Mouse (Mus musculus) CD8-positive naive resting alpha-beta T cell, adult 57 days (primary cell): ENCODE results near the gene Gm3072. TPM values are rescaled to one million over a fixed set of nuclear protein-coding genes. Genes with fewer than 3 reads are reported as not detected.

Source experiments
- total RNA-seq: library from RNA; stranded (reverse); gene quantifications from one replicate; pipeline ENCODE4 v1.2.4, GENCODE M21; 2023

Gene Gm3072
- not detected for total RNA-seq

GRCm38 (mm10) chr14:41624512-41624911, at the start of gene Gm3072:
Gm3072 (minus strand) TSS chr14:41624612.

DNA sequence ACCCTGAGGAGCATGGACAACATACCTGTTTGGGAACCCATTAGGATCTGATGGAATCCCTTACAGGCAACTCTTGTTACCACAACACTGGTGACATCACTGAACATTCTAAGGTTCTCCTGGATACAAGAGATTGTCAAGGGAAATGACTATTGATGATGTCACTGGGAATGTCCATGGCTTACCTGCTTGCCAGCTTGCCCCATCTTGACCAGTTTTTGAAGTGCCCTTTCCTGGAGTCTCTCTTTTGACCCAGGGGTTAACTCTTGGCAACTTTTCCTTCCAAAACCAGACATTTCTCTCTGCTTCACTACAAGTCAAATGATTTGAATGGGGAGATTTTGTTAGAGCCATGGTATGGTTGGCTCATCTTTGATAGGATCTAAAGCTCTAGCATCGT, 22.0 kb upstream of the Gm3072 start, which contains the start of gene Gm3676:
TSS of gene Gm3676 (minus strand) at position 101 of the 400 bp plus-strand sequence.

GRCm38 (mm10) chr14:41572911-41573310, 51.5 kb downstream of the Gm3072 start, which contains the start of gene 1700049E17Rik2:
1700049E17Rik2 (plus strand) TSS chr14:41573211.

Other genes with a start within 250 kb of the Gm3072 start
- not detected for gene Gm7945, start 238.2 kb downstream of the Gm3072 start, total RNA-seq
- not detected for gene Gm6482, start 216.3 kb downstream of the Gm3072 start, total RNA-seq
- gene Gm7954, start 171.1 kb downstream of the Gm3072 start, total RNA-seq, result not detected
- not detected for gene Gm3486, start 135.1 kb downstream of the Gm3072 start, total RNA-seq
- not detected for gene Gm7970, start 69.0 kb downstream of the Gm3072 start, total RNA-seq
- gene 1700049E17Rik2, start 51.4 kb downstream of the Gm3072 start, total RNA-seq, result not detected
- gene Gm3676, start 21.9 kb upstream of the Gm3072 start, total RNA-seq, result not detected
- not detected for gene Gm8068, start 77.3 kb upstream of the Gm3072 start, total RNA-seq
- not detected for gene Gm7929, start 126.0 kb upstream of the Gm3072 start, total RNA-seq
- gene Gm47189, start 147.8 kb upstream of the Gm3072 start, total RNA-seq, result not detected